Mouse (Mus musculus) layer of hippocampus, postnatal 14 days (tissue): ENCODE results near the gene Trim14. TPM values are rescaled to one million over a fixed set of nuclear protein-coding genes. Genes with fewer than 3 reads are reported as not detected.
A peak's percentile ranks its signal among the peaks of the same experiment; 100 is the strongest.

Experiments used
- DNase-seq, 2 experiments: peaks; one replicate each; pipeline ENCODE4 v3.0.0; 2021 to 2022; ENCODE audit warnings: low spot score in 2 of 2, mixed read lengths in 1 of 2
- total RNA-seq, 2 experiments: library from RNA; stranded (reverse); gene quantifications; 2 replicates each; pipeline ENCODE4 v1.2.3; 2021

The Trim14 gene
- total RNA-seq, 2 experiments from 2014 or later, result 0.69 to 1.5 TPM

GRCm38 (mm10) chr4:46529722-46530121, 6.2 kb downstream of the Trim14 start:
- no peak for DNase-seq

GRCm38 (mm10) chr4:46527558-46527926, 8.4 kb downstream of the Trim14 start:
- no peak for DNase-seq

GRCm38 (mm10) chr4:46526798-46527557, 9.0 kb downstream of the Trim14 start:
- no peak for DNase-seq

GRCm38 (mm10) chr4:46526226-46526625, 9.7 kb downstream of the Trim14 start:
- no peak for DNase-seq

GRCm38 (mm10) chr4:46523324-46523723, 12.6 kb downstream of the Trim14 start:
- no peak for DNase-seq

GRCm38 (mm10) chr4:46521457-46521856, 14.5 kb downstream of the Trim14 start:
- DNase-seq, result no peak

- DNase-seq, result no peak
These were observed 15.4 kb downstream of the Trim14 start for GRCm38 (mm10) chr4:46520491-46520890.

- DNase-seq, result peak; percentile 63 to 74
These were observed 28.0 kb downstream of the Trim14 start for GRCm38 (mm10) chr4:46507736-46508460.

GRCm38 (mm10) chr4:46506801-46507610, 28.9 kb downstream of the Trim14 start:
- DNase-seq, result peak; percentile 94 to 96

- no peak for DNase-seq
These were observed 30.4 kb downstream of the Trim14 start for GRCm38 (mm10) chr4:46505361-46506057.

GRCm38 (mm10) chr4:46503881-46504280, 32.1 kb downstream of the Trim14 start:
- DNase-seq, result no peak

- DNase-seq, result no peak
These were observed 33.1 kb downstream of the Trim14 start for GRCm38 (mm10) chr4:46502606-46503502.

- DNase-seq, result peak in 1 of 2 experiments; percentile 43
These were observed 37.0 kb downstream of the Trim14 start for GRCm38 (mm10) chr4:46498976-46499375.

GRCm38 (mm10) chr4:46498511-46498910, 37.4 kb downstream of the Trim14 start:
- DNase-seq, result no peak

GRCm38 (mm10) chr4:46497286-46497892, 38.6 kb downstream of the Trim14 start:
- peak; percentile 40 to 44 for DNase-seq

GRCm38 (mm10) chr4:46495543-46495942, 40.4 kb downstream of the Trim14 start:
- no peak for DNase-seq

GRCm38 (mm10) chr4:46493071-46493470, 42.9 kb downstream of the Trim14 start:
- DNase-seq, result no peak

GRCm38 (mm10) chr4:46489028-46489925, 46.7 kb downstream of the Trim14 start, which contains the start of gene Nans:
Gene Nans, plus strand, starts transcription at chr4:46489248.
- peak; percentile 89 to 94 for DNase-seq
